Mouse (Mus musculus) liver, adult 2 months (tissue): Measurements from ENCODE around the gene Trpc4.

ENCODE experiments used
- CTCF ChIP-seq: fragments of 200-500 bp; IDR thresholded peaks from 2 replicates; pipeline ENCODE4 v1.5.1; 2011; ENCODE audit warnings: low read depth, low read length, control low read depth
- POLR2A ChIP-seq: fragments of 200-500 bp; IDR thresholded peaks from 2 replicates; pipeline ENCODE4 v1.6.1; 2011; ENCODE audit warnings: low read length, control low read depth; ENCODE audit not compliant: insufficient read depth; ENCODE audit errors: extremely low read depth

DNA sequence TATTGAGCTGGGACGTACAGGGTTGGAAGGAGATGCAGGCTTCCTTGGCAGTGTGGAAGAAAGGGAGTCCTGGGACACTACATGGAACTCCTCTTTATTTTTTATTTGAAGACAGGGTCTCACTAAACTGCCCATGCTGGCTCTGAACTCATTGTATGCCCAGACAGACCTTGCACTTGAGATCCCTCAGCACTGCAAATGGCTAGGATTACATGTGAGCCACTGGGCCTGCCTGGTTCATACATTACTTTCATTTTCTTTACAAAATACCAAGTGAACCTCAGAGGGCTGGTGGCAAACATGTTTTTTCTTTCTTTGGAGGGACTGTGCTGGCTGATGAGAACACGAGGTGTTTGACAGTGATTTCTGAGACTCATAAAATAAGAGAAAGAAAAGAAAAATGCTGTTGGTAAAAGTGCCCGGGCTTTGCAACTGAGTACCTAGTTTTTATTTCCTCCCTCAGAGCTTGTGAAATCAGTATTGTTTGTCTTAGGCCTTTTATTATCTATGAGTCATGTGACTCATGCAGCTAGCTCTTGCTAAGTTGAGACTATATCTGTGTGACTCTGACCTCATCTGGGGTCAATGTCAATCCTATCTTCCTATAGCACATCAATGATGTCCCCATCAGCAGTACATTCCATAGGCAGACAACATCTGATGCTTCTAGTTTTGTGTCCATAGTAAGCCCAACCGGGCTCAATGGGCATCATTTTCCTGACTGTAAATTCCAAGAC, 89.1 kb downstream of the Trpc4 start:
- TF ChIP-seq CTCF (no peak), POLR2A (no peak)
